Mouse (Mus musculus): Measurements from ENCODE around the gene Zfp280c.

GRCm38 (mm10) chrX:48624054-48624420 lies 29.7 kb upstream of the Zfp280c start:
- no peak for TF ChIP-seq CTCF (IDR thresholded peaks at IDR 0.05; ENCODE audit: extremely low read depth, insufficient read length, insufficient replicate concordance, low read depth, low read length)
- TF ChIP-seq POLR2A (IDR thresholded peaks at IDR 0.05; ENCODE audit: low read depth, low read length) = no peak

Data from small intestine, adult 2 months (tissue).